14 mouse cellular contexts compared by ENCODE assay signal in genomic region chr12:47466740-47467139, GRCm38 (mm10).
"Had no signal": no experiment of that assay in that cellular context is flagged by ENCODE, and none has a peak within 500 bp of the region (broad histone marks: within the 10 kb centered on the region; RNA-seq: fewer than 3 reads in every experiment).

No protein-coding gene starts in this region.

- H3K36me3 ChIP-seq: kidney, embryonic 15.5 days; limb, embryonic 13.5 days; midbrain, embryonic 12.5 days had no signal

- DNase-seq: kidney, adult 2 months; kidney, postnatal 14 days; left cerebral cortex, postnatal 4 days; lung, adult 2 months; lung, postnatal 4 days; right cerebral cortex, postnatal 4 days; spleen, adult 18-20 months; thymus, adult 18-20 months; thymus, postnatal 14 days had no signal

- H3K4me2 ChIP-seq: kidney, embryonic 15.5 days; limb, embryonic 13.5 days; midbrain, embryonic 12.5 days had no signal

- ATAC-seq: lung, postnatal 0 days had no signal

- H3K27me3 ChIP-seq: kidney, embryonic 15.5 days; limb, embryonic 13.5 days; midbrain, embryonic 12.5 days had no signal

- H3K4me1 ChIP-seq: kidney, embryonic 15.5 days; limb, embryonic 13.5 days; midbrain, embryonic 12.5 days had no signal

- H3K4me3 ChIP-seq: kidney, embryonic 15.5 days; limb, embryonic 13.5 days; midbrain, embryonic 12.5 days had no signal

- H3K27ac ChIP-seq: kidney, embryonic 15.5 days; limb, embryonic 13.5 days; liver, embryonic 14.5 days; midbrain, embryonic 12.5 days had no signal

- H3K9ac ChIP-seq: kidney, embryonic 15.5 days; limb, embryonic 13.5 days; liver, embryonic 14.5 days; midbrain, embryonic 12.5 days had no signal

- H3K9me3 ChIP-seq: kidney, embryonic 15.5 days; limb, embryonic 13.5 days; midbrain, embryonic 12.5 days had no signal
